Mouse (Mus musculus) small intestine, adult 2 months (tissue): Measurements from ENCODE around the gene Sacm1l.

Experiments
- CTCF ChIP-seq: fragments of 200-500 bp; IDR thresholded peaks from 2 replicates; pipeline ENCODE4 v1.5.1; 2012; ENCODE audit warnings: low read depth, mild to moderate bottlenecking, control low read depth, inconsistent platforms, low read length, moderate library complexity, mixed read lengths; ENCODE audit not compliant: insufficient replicate concordance, insufficient read length; ENCODE audit errors: extremely low read depth
- POLR2A ChIP-seq: fragments of 200-500 bp; IDR thresholded peaks from 2 replicates; pipeline ENCODE4 v1.6.1; 2012; ENCODE audit warnings: low read depth, mild to moderate bottlenecking, control low read depth, inconsistent platforms, low read length, moderate library complexity

- TF ChIP-seq POLR2A: no peak
- TF ChIP-seq CTCF: no peak
Observed at GRCm38 (mm10) chr9:123526502-123526901, 3.1 kb upstream of the Sacm1l start.
